27 mouse cellular contexts compared by ENCODE assay signal in genomic region chr2:122159667-122160066, GRCm38 (mm10). TPM values are rescaled to one million over a fixed set of nuclear protein-coding genes. Genes with fewer than 3 reads are reported as not detected.
"Had no signal": no experiment of that assay in that cellular context is flagged by ENCODE, and none has a peak within 500 bp of the region (broad histone marks: within the 10 kb centered on the region; RNA-seq: fewer than 3 reads in every experiment).

No protein-coding gene starts in this region.

- H3K9me3 ChIP-seq: limb, embryonic 12.5 days; limb, embryonic 15.5 days; midbrain, embryonic 13.5 days had no signal

- H3K4me2 ChIP-seq: limb, embryonic 12.5 days; limb, embryonic 15.5 days; liver, embryonic 11.5 days; lung, embryonic 14.5 days; midbrain, embryonic 13.5 days had no signal

- DNase-seq: kidney, adult 18-20 months; kidney, adult 9 months; kidney, postnatal 14 days; kidney, postnatal 4 days; left cerebral cortex, postnatal 4 days; liver, postnatal 0 days; lung, embryonic 14.5 days had no signal

- H3K9ac ChIP-seq: limb, embryonic 12.5 days; limb, embryonic 15.5 days; liver, embryonic 14.5 days; liver, postnatal 0 days; lung, embryonic 14.5 days; midbrain, embryonic 13.5 days had no signal

- H3K36me3 ChIP-seq: midbrain, embryonic 13.5 days had no signal

- ATAC-seq: intestine, embryonic 16.5 days; liver, postnatal 0 days; lung, postnatal 0 days; midbrain, embryonic 13.5 days had no signal

- H3K4me3 ChIP-seq: limb, embryonic 12.5 days; limb, embryonic 15.5 days; midbrain, embryonic 13.5 days had no signal

- H3K27ac ChIP-seq: limb, embryonic 12.5 days; limb, embryonic 15.5 days; liver, embryonic 14.5 days; macrophage; midbrain, embryonic 13.5 days had no signal

- H3K27me3 ChIP-seq: limb, embryonic 12.5 days; limb, embryonic 15.5 days; midbrain, embryonic 13.5 days had no signal

RNA-seq across cellular contexts. Expression of gene Trim69, which starts 0.8 kb away (rescaled TPM):
- total RNA-seq: layer of hippocampus, adult 18-20 months; layer of hippocampus, postnatal 14 days; left cerebral cortex, adult 8-10 months; left cerebral cortex, postnatal 14 days; left cerebral cortex, postnatal 4 days; megakaryocyte, adult 5-6 weeks; midbrain, postnatal 0 days had no signal
- polyA plus RNA-seq: intestine, embryonic 16.5 days; kidney, embryonic 16.5 days; limb, embryonic 12.5 days; liver, embryonic 11.5 days; liver, postnatal 0 days; lung, embryonic 14.5 days; lung, postnatal 0 days; midbrain, embryonic 13.5 days; midbrain, postnatal 0 days; neural tube, embryonic 11.5 days; neural tube, embryonic 14.5 days; spleen, adult 2 months had no signal

RNA-seq across cellular contexts. Expression of gene Patl2, which starts 26.3 kb away (rescaled TPM):
- total RNA-seq: layer of hippocampus, adult 18-20 months; left cerebral cortex, postnatal 4 days; megakaryocyte, adult 5-6 weeks had no signal
- polyA plus RNA-seq: kidney, embryonic 16.5 days; limb, embryonic 12.5 days; limb, embryonic 15.5 days; lung, embryonic 14.5 days; lung, postnatal 0 days; midbrain, embryonic 13.5 days; neural tube, embryonic 11.5 days; small intestine, adult 2 months; stomach, embryonic 14.5 days had no signal

RNA-seq across cellular contexts. Expression of gene Terb2, which starts 26.4 kb away (rescaled TPM):
- total RNA-seq: layer of hippocampus, adult 18-20 months; layer of hippocampus, postnatal 14 days; left cerebral cortex, adult 8-10 months; left cerebral cortex, postnatal 14 days; left cerebral cortex, postnatal 4 days; megakaryocyte, adult 5-6 weeks; midbrain, postnatal 0 days had no signal
- polyA plus RNA-seq: intestine, embryonic 16.5 days; kidney, embryonic 16.5 days; limb, embryonic 12.5 days; limb, embryonic 15.5 days; liver, embryonic 11.5 days; liver, embryonic 14.5 days; liver, postnatal 0 days; lung, embryonic 14.5 days; lung, postnatal 0 days; macrophage; midbrain, embryonic 13.5 days; midbrain, postnatal 0 days; neural tube, embryonic 11.5 days; neural tube, embryonic 14.5 days; small intestine, adult 2 months; spleen, adult 2 months; stomach, embryonic 14.5 days had no signal
